Mouse (Mus musculus) hindlimb bud, embryonic 11.5 days (tissue): ENCODE results near the gene Cldn34b2.
"Not testable (repeated sequence)": the region's sequence is repeated elsewhere in the genome, so short reads cannot be mapped to it uniquely, and the experiment has no call there.

ENCODE experiments used
- DNase-seq: peaks from one replicate; pipeline ENCODE4 v3.0.0-alpha.2; 2012; ENCODE audit warnings: low read depth, low spot score; ENCODE audit errors: extremely low spot score

The Cldn34b2 gene

DNA sequence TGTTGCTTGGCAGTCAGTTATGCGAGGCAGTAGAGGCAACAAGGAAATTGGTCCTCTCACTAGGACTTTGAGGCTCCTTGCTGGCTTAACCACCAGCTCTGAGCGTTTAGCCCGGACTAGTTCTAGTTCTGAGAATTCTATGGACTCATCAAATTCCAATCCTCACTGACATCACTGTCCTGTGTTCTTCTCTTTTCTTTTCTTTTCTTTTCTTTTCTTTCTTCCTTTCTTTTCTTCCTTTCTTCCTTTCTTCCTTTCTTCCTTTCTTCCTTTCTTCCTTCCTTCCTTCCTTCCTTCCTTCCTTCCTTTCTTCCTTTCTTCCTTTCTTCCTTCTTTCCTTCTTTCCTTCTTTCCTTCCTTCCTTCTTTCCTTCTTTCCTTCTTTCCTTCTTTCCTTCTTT lies at the start of gene Cldn34b2:
Gene Cldn34b2, minus strand, starts transcription at position 101 of the 400 bp plus-strand sequence.
- DNase-seq: not testable (repeated sequence)

DNA sequence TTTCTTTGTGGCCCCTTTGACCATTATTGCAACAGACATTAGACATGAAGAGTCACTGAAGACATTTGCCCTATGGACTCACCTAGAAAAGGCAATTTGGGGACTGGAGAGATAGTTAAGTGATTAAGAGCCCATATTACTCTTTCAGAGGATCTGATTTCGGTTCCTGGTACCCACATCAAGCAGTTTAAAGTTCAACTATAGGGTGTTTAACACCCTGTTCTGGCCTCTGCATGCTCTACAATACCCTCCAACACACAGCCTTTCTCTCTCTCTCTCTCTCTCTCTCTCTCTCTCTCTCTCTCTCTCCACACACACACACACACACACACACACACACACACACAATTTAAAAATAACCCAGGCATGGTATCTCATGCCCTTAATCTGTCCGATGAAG lies 49.4 kb upstream of the Cldn34b2 start:
- DNase-seq: no peak

DNA sequence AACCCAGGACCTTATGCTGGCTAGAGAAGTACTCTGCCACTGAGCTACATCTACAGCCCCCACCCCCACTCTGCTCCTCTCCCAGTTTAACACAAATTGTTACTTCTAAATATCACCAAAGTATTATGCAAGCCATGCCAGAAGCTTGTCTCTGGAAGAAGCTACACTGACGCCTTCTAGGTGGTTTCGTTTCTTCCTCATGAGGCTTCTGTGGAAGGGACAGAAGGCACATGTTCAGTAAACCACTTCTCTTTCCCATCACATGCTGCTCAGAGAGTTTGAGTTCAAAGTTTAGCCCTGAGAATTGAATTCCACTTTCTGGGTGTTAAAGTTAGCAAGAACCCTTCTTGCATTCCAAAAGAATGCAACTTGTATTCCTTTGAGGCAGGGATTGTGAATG lies 49.0 kb upstream of the Cldn34b2 start:
- no peak for DNase-seq

DNA sequence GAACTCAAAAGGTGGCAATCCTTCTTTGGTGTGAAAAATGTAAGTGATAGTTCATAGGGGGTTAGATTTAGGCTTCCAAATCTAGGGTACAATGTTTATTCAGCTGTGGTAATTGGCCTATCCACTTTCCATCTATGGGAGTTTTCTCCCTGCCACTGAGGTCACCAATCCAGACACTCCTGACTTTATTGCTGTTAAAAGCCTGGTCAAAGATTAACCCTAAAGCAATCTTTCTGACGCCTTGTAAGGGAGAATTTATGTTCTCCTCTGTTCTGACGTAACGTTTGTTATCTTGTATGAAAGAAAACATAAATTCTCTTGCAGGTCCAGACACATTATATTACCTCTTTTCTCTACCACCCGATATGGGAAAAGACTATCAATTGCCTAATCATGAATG lies 47.4 kb upstream of the Cldn34b2 start:
- no peak for DNase-seq

DNA sequence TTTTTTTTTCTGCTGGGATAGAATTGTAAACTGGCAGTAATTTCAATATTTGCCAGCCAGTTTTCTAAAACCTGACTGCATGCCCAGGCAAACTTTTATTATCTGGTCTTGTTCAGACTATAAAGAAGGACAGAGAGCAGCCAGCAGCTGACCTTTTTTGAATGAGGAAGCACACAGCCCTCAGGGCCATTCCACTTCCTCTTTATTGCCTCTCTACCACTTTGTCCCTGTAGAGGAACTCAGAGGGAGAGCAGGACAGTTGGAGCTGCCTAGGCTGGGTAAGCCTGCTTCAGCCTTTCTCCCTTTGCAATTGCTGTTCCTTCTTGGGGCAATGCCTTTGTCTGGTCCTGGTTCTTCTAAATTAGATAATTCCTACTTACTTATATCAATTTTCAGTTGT lies 44.1 kb upstream of the Cldn34b2 start:
- no peak for DNase-seq

DNA sequence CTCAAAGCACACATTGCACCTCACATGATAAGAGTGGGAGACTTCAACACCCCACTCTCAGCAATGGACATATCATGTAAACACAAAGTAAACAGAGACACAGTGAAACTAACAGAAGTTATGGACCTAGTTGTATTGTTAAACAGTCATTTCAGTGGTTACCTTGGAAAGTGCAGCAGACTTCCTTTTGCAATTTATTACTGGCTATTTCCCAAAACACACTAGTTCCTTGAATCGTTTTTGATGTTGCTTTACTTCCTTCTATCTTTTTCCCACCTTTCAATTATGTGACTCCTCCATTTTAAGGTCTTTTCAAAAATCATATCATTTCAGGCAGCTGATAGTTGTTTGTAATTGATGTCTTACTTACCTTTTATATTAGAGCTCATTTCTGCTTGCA lies 43.5 kb upstream of the Cldn34b2 start:
- DNase-seq: no peak

DNA sequence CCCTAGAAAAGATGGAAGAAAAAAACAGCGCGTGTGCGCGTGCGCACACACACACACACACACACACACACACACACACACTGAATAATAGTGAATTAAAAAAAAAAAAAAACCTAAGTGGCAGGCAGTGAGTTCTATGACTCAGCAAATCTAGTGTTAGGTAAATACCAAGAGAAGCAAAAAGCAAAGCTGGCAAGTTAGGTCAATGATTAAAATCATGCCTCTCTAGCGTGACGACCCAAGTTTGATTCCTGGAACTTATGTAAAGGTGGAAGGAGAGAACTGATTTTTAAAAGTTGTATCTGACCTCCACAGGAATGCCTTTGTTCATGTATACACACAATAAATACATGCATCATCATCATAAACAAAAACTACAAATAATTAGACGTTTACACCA lies 41.7 kb upstream of the Cldn34b2 start:
- no peak for DNase-seq

DNA sequence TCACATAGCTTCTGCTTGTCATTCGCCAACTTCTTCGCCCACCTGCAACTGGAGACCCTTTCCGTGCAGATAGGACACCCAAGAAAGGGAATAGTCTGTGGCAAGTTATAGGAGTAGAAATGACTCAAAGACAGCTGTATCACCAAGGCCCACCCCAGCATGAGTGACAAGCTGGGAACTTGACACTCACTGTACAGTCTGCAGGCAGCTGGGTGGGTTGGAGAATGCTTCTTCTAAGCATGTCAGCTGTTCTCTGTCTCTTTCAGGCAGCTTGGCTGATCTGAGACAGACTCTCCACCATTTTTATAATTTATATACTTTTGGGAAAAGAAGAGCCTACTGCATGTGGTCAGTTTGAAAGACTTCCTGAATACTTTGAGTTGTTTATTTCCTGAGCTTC lies 39.5 kb upstream of the Cldn34b2 start:
- DNase-seq: no peak

DNA sequence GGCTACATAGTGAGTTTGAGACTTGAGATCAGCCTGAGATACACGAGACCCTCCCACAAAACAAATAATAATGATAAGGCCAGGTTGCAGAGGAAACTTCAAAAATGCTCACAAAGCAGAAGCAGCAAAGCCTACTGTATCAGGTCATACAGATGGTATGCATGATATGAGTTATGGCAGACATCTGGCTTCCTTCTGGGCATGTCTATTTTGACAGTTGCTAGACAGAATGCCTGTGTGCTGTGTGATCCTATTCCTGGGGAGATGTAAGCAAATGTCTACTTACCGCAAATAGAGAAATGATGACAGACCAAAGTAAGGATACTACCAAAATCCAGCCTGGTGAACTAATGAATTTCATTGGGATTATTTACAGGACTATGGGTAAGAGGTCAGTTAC lies 38.1 kb upstream of the Cldn34b2 start:
- no peak for DNase-seq

DNA sequence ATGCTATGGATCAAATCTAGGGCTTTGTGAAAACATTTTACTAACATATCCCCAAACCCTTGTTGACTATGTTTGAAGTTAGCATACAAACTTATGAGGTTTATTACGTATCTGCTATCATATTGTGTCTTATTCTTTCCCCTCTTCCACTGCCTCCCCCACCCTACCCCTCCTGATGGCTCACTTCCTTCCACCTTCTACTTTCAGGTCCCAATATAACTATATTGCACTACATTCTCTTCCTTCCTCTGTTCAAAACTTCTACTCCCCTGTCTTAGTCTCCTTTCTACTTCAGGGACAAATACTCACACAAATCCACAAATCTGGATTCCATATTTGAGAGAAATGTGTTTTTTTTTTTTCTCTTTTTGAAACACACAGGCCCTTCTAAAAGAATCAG lies 35.3 kb upstream of the Cldn34b2 start:
- no peak for DNase-seq

DNA sequence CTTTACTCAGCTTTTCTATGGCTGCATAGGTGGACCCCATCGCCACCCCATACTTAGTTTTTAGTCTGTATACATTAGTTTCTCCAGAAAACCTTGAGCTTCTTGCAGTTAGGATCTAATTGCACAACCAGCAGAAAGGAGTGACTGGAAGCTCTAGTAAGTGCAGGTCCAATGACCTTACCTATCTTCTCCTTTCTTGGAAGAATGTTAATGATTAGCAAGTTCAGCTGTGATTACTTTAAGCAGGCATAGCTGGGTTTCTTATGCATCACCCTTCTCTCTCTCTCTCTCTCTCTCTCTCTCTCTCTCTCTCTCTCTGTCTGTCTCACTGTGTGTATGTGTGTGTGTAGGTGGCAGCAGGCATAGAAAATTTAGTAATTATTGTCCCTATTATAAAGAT lies 23.7 kb upstream of the Cldn34b2 start:
- no peak for DNase-seq

DNA sequence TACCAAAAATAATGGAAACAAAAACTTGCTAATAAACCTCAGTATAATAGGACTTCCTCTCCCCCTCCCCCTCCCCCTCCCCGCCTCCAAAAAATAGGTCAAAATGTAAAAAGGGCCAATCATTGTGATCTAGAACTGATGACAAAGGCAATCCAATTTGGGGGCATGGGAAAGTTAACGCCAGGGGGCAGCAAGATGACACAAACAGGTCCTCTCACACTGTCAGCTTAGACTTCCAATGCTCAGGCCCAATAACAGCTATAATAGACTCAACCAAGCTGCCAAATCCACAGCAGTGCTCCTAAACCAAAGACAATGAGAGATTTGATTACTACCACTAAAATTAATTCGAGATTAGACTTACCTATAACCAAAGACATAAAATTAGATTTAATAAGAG lies 16.5 kb upstream of the Cldn34b2 start:
- DNase-seq: no peak

DNA sequence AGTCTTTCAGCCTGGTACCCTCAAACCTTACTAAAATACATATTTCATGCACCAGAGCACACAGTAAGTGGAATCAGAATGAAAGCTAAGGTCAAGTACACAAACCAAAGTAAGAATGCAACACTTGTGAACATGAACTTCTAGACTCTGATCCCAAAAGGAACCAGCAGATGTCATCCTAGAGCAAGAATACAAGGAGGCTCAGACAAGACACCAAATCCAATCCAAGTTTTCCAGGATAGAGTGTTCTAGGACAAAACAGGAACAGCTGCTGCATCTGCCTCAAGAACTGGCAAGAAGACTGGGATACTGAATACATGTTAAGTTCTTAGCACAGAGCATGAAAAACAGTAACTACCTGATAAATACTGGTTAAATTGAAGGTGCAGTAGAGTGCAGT lies 30.2 kb downstream of the Cldn34b2 start:
- DNase-seq: no peak

DNA sequence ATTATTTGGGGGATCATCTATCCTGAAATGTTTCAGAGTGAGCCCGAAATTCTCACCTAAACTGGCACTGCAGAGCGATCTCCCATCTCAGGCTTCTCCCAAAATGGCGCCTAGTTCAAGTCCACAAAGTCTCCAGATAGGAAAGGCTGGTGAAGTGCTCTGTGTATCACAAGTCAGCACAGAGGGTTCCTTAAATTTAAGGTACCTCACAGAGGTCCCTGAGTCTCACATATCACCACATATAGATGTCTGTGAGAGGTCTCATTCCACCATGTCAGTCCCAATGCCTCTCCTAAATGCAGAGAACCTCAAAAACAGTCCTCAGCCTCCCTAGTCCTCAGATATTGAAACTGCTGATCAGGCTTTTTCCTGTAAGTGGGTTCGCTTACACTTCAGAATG lies 34.6 kb downstream of the Cldn34b2 start, which contains the start of gene Magea2:
Gene Magea2, minus strand, starts transcription at position 101 of the 400 bp plus-strand sequence.
- not testable (repeated sequence) for DNase-seq

DNA sequence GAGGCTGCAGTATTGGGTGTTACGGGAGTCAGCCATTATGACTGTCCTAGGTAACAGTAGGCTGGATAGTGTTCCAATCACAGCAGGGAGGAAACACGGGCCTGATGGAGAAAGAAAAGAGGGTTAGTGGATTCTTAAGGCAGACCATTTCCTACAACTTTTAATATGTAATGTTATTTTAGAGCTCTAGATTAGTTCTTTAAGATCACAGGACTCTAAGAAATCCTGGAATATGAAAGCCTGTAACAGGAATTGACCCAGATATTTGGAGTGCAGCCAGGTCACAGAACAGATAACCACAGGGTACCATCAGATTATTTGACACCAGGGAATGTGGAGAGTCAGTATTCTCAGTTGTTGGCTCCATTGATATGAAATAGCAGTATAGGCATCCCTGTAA lies 38.5 kb downstream of the Cldn34b2 start, which contains the start of gene Magea1:
Gene Magea1, minus strand, starts transcription at position 101 of the 400 bp plus-strand sequence.
- DNase-seq: not testable (repeated sequence)
